Mouse (Mus musculus): ENCODE results near the gene Phkg2.

DNA sequence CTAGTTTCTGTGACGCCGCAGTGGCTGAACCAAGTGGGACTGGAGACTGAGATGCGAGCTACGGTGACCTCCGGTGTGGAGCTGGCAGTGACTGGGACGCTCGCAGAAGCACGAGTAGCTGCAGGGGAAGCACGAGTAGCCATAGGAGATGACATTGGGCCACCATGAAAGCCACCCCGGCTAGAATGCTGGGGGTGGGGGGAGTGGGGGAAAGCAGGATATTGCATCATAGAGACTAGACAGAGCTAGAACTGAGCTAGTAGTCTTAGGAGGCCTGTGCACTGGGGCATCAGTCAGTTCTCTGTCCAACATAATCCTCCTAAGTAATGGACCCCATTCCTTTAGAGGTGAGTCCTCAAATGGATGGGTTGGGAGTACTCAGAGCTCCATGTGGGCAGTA is 31.1 kb downstream of the Phkg2 start:
- no peak for TF ChIP-seq POLR2A (IDR thresholded peaks at IDR 0.05; ENCODE audit: low read depth, low read length)
- TF ChIP-seq CTCF (IDR thresholded peaks at IDR 0.05; ENCODE audit: extremely low read depth, insufficient read depth, insufficient read length, insufficient replicate concordance): no peak
